Mouse (Mus musculus): ENCODE data around the gene Taar4.

Gene Taar4

DNA sequence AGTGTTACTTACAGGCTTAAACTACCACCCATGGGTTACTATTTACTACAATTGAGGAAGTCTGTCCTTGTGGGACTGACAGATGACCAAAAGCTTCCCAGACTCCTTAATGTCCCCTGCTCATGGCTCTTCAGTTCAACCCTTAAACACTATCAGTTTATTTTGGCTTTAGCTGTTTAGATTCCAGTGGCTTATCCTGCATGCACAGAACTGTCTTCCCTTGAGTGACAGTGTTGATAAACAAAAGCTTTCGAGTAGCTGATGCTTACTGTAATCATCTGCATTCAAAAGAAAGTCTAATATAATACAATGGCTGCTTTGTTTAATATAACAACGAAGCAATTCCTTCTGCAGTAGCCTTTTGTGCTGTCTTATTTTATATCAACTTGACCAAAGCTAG, 46.7 kb downstream of the Taar4 start:
- DNase-seq (ENCODE audit: low read depth, low spot score): no peak

DNA sequence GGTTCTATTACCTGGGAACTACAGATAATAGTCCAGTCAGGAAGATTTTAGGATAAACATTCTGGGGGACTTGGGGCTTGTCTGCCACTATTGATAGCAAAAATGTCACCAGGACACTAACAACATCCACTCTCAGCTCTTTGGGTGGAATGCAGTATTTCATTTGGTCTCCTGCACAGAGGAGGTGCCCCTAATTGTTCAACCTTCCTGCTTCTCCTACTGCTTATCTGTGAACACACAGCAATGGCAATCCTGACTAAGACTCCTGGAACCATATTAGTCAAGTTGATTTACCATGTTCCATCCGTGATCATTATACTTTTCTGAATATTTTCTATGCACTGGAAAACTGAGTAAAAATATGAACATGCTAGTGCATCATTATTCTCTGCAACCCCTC, 47.8 kb downstream of the Taar4 start:
- DNase-seq (ENCODE audit: low read depth, low spot score): no peak
